Mouse (Mus musculus): ENCODE measurements around the gene Gpr108.

DNA sequence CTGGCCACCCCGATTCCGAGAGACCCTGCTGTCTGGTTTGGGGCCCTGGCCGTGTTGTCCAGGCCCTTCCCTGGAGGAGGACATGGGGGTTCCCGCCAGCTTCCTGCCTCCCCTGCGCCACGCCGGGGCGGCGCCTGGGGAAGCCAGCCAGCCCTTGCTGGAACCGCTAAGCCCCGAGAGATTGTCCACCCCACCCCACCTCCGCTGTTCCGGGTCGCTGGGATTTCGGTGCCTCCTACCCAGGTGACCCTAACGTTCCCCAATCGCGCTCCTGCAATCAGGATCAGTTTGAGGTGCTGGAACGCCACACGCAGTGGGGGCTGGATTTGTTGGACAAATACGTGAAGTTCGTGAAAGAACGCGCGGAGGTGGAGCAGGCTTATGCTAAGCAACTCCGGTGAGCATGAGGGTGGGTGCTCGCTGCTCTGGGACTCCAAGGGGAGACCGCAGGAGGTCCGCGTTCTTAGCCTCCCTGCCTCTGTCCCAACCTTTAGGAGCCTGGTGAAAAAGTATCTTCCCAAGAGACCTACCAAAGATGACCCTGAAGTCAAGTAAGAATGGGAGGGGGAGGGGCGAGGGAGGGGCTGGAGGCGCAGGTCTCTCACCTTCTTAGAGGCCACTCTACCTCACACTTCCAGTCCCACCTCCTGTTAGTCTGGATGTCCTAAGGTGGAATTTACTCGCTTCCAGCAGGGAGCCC lies 2.4 kb upstream of the Gpr108 start:
- no peak for TF ChIP-seq CTCF (IDR thresholded peaks at IDR 0.05; ENCODE audit: borderline replicate concordance, insufficient read depth, low read depth, low read length)
- no peak for TF ChIP-seq POLR2A (IDR thresholded peaks at IDR 0.05; ENCODE audit: borderline replicate concordance, insufficient read depth, low read length)
